Mouse (Mus musculus): ENCODE results near the gene Srrm4.

Srrm4 gene

GRCm38 (mm10) chr5:116400042-116400730 lies 191.4 kb downstream of the Srrm4 start:
- DNase-seq: no peak

DNA sequence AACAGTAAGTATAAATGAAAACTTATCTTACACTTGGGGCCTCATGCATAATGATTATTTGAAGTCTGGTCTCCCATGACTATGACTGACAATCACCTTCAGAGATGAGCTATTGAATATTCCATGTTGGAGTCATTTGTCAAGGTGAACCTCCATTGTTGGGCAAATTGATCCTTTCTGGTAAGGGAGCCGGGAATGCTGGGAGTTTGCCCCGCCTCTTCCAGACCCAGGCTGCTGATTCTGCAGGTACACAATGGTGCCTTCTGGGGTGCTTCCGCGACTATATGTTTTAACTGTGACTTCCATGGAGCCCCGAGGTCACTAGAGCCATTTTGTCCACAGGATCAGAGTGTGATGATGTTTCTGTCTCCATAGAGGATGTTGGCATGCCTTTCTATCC lies 195.5 kb downstream of the Srrm4 start:
- DNase-seq: no peak

GRCm38 (mm10) chr5:116392603-116393002 lies 199.0 kb downstream of the Srrm4 start:
- DNase-seq: no peak

- peak; percentile 59 to 64 for DNase-seq
Observed at GRCm38 (mm10) chr5:116389856-116390542, 201.6 kb downstream of the Srrm4 start.

DNA sequence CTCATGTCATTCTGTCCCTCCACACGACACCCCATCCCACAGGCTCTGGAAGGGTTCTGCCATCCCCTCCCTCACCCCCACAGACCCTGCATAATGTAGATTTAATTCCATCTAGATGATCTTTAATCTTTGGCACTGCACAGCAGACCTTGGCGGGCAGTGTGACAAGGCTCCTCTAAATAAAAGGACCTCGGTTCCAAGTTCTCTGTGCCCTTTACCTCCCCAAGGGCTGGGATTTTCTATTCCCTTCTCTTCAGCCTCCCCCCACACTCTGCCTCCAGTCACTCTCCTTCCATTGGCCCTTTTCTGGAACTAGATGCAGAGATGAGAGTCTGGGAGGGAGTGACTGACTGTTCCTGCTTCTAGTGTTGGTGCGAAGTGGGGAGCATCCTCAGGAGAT lies 202.3 kb downstream of the Srrm4 start:
- DNase-seq: no peak

Data from cerebellum, postnatal 14 days (tissue).